Mouse (Mus musculus): ENCODE data around the gene Calm2.

DNA sequence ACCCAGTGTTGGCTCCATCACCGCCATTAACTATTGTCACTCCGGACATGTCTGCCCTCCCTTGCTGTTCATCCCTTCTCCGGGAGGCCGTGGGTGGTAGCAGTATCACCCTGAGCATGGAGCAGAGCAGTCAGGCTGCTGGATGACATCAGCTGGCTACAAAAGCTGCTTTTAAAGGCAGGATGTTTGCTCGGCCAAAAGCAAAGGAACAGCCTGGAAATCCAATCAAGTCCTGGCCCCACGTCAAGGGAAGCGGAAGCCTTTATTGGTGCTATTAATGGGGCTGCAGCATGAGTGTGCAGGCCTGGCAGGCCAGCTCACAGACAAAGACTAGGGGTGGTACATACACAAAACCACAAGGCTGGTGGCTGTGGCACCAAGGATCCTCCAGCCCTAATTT lies 55.5 kb downstream of the Calm2 start:
- TF ChIP-seq POLR2A (IDR thresholded peaks at IDR 0.05; ENCODE audit: extremely low read depth, insufficient read depth, low read length) (no peak), CTCF (IDR thresholded peaks at IDR 0.05; ENCODE audit: extremely low read depth, insufficient read depth, low read length) (no peak)
